Mouse (Mus musculus) cortical plate, adult 2 months (tissue): Measurements from ENCODE around the gene Sptbn1. TPM values are rescaled to one million over a fixed set of nuclear protein-coding genes. Genes with fewer than 3 reads are reported as not detected.

Source experiments
- H3K27ac ChIP-seq: fragments of 200-500 bp; 2 replicates; pipeline ENCODE4 v1.5.1; 2012; ENCODE audit warnings: low read length, control low read depth, inconsistent platforms; ENCODE audit not compliant: insufficient read depth
- H3K4me1 ChIP-seq: fragments of 200-500 bp; 2 replicates; pipeline ENCODE4 v1.6.1; 2011; ENCODE audit warnings: low read length; ENCODE audit not compliant: control insufficient read depth, insufficient read depth
- H3K4me3 ChIP-seq: fragments of 200-500 bp; 2 replicates; pipeline ENCODE4 v1.5.1; 2011; ENCODE audit warnings: mild to moderate bottlenecking, low read length, control low read depth; ENCODE audit not compliant: insufficient read depth
- CTCF ChIP-seq: fragments of 200-500 bp; IDR thresholded peaks from 2 replicates; pipeline ENCODE4 v1.5.1; 2011; ENCODE audit warnings: mild to moderate bottlenecking, control low read depth, low read length; ENCODE audit not compliant: insufficient read depth; ENCODE audit errors: extremely low read depth
- POLR2A ChIP-seq: fragments of 200-500 bp; IDR thresholded peaks from 2 replicates; pipeline ENCODE4 v1.6.1; 2011; ENCODE audit warnings: mild to moderate bottlenecking, low read length, control low read depth; ENCODE audit not compliant: insufficient read depth; ENCODE audit errors: extremely low read depth
- polyA plus RNA-seq: library from polyadenylated mRNA; depleted of rRNA; stranded (reverse); fragments of >200 nt; gene quantifications from 2 replicates; pipeline ENCODE4 v1.2.3, GENCODE M21; 2012

Gene Sptbn1
- polyA plus RNA-seq, 1 experiment, result 313 TPM

- H3K4me3 ChIP-seq, result no peak overlapping the region
- H3K4me1 ChIP-seq, result peaks cover 27% of the 10 kb centered on the region
- H3K27ac ChIP-seq, result no peak overlapping the region
- no peak for TF ChIP-seq CTCF
- no peak for TF ChIP-seq POLR2A
Observed at GRCm38 (mm10) chr11:30163870-30164269, 104.1 kb downstream of the Sptbn1 start.

GRCm38 (mm10) chr11:30163081-30163480 lies 104.9 kb downstream of the Sptbn1 start:
- TF ChIP-seq POLR2A, result no peak
- no peak for TF ChIP-seq CTCF
- Histone ChIP-seq H3K4me3 (no peak overlapping the region), H3K27ac (no peak overlapping the region), H3K4me1 (peaks cover 30% of the 10 kb centered on the region)

GRCm38 (mm10) chr11:30161744-30162143 lies 106.2 kb downstream of the Sptbn1 start:
- Histone ChIP-seq H3K4me1 (peaks cover 26% of the 10 kb centered on the region), H3K27ac (peak overlapping the region; percentile 24; the same call in 1 of the 2 replicates), H3K4me3 (no peak overlapping the region)
- no peak for TF ChIP-seq POLR2A
- no peak for TF ChIP-seq CTCF

- H3K4me3 ChIP-seq, result no peak overlapping the region
- no peak for TF ChIP-seq POLR2A
- TF ChIP-seq CTCF, result no peak
- peak overlapping the region; percentile 24 for H3K27ac ChIP-seq
- H3K4me1 ChIP-seq, result peaks cover 24% of the 10 kb centered on the region
Observed at GRCm38 (mm10) chr11:30161173-30161650, 106.8 kb downstream of the Sptbn1 start.

GRCm38 (mm10) chr11:30160625-30161172 lies 107.3 kb downstream of the Sptbn1 start:
- TF ChIP-seq POLR2A, result no peak
- TF ChIP-seq CTCF, result no peak
- Histone ChIP-seq H3K4me3 (no peak overlapping the region), H3K4me1 (peaks cover 21% of the 10 kb centered on the region), H3K27ac (peak overlapping the region; percentile 49; the same call in 1 of the 2 replicates)

GRCm38 (mm10) chr11:30159545-30160255 lies 108.3 kb downstream of the Sptbn1 start:
- Histone ChIP-seq H3K27ac (no peak overlapping the region), H3K4me1 (peaks cover 22% of the 10 kb centered on the region), H3K4me3 (no peak overlapping the region)
- TF ChIP-seq CTCF (no peak), POLR2A (no peak)

GRCm38 (mm10) chr11:30158028-30158700 lies 109.8 kb downstream of the Sptbn1 start:
- no peak overlapping the region for H3K27ac ChIP-seq
- peaks cover 19% of the 10 kb centered on the region for H3K4me1 ChIP-seq
- TF ChIP-seq POLR2A (no peak), CTCF (no peak)
- no peak overlapping the region for H3K4me3 ChIP-seq

GRCm38 (mm10) chr11:30155887-30156286 lies 112.1 kb downstream of the Sptbn1 start:
- TF ChIP-seq POLR2A (no peak), CTCF (no peak)

GRCm38 (mm10) chr11:30154980-30155379 lies 113.0 kb downstream of the Sptbn1 start:
- TF ChIP-seq CTCF (no peak), POLR2A (no peak)
- H3K27ac ChIP-seq, result no peak overlapping the region
- H3K4me1 ChIP-seq, result peaks cover 13% of the 10 kb centered on the region

More at GRCm38 (mm10) chr11:30155887-30156286, 112.1 kb downstream of the Sptbn1 start:
- H3K4me1 ChIP-seq, result peaks cover 13% of the 10 kb centered on the region
- no peak overlapping the region for H3K4me3 ChIP-seq
- H3K27ac ChIP-seq, result no peak overlapping the region

More at GRCm38 (mm10) chr11:30154980-30155379, 113.0 kb downstream of the Sptbn1 start:
- H3K4me3 ChIP-seq, result no peak overlapping the region
